Comparison of ENCODE assay signal across 8 mouse cellular contexts in the genomic region with DNA sequence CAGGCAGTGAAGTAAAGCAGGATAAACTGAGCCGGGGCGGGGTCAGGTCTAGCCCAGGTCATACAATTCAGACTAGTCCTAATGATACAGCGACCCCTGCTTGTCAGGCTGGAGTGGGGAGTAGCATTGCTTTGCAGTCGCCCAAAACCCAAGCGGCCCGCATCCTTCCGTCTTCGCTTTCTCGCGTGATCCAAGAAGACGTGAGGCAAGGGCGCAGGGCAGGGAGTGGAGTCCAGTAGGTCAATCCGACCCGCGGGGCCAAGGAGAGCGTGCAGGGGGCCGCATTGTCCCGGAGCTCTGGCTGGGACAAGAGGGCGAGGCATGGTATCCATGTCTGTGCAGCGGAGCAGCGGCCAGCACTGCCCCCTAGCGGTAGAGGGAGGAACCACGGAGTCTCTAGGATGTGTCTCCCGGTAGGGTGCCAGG. TPM values are rescaled to one million over a fixed set of nuclear protein-coding genes. Genes with fewer than 3 reads are reported as not detected.
DNase-seq lines count a peak whose midpoint lies in the region; ATAC-seq and TF ChIP-seq lines count a peak whose summit lies in the region.

No protein-coding gene starts in this region.

- under 1% methylated on average over 24 of the region's 24 CpGs for WGBS in hindbrain, embryonic 12.5 days

- no peaks in the 10 kb centered on the region for H3K9me3 ChIP-seq in hindbrain, embryonic 12.5 days (replicated peaks)

- CTCF ChIA-PET in Patski (lab: Charles Lee) = interaction anchor here (0.5 to 5.6 kb wide), 16 partner anchors 10 to 83 kb away, joined by 3 to 38 read pairs (median 3); a partner anchor contains a TSS

- H3K4me1 ChIP-seq in hindbrain, embryonic 12.5 days = peaks cover 9% of the 10 kb centered on the region; the same call in 1 of the 2 replicates

- no peak for TF ChIP-seq CTCF in Patski (IDR thresholded peaks at IDR 0.05)

- peak overlapping the region; percentile 46 for H3K4me3 ChIP-seq in hindbrain, embryonic 12.5 days

- peak; percentile 70 for ATAC-seq in Patski
- peak; percentile 88 for ATAC-seq in hindbrain, embryonic 12.5 days (ENCODE audit: low FRiP score)

- peak overlapping the region; percentile 61 for H3K4me2 ChIP-seq in hindbrain, embryonic 12.5 days (replicated peaks)

- H3K27ac ChIP-seq in hindbrain, embryonic 12.5 days = peak overlapping the region; percentile 64; the same call in 1 of the 2 replicates

- in situ Hi-C loops in Patski (cut with MboI; ENCODE audit: low pct_unique_long_range_greater_than_20kb) = loop anchor here (5.0 kb wide), 1 partner anchor 55 kb away; no protein-coding TSS in a partner anchor

- no peaks in the 10 kb centered on the region for H3K36me3 ChIP-seq in hindbrain, embryonic 12.5 days

- POLR2A ChIA-PET in Patski (lab: Charles Lee) = no interaction called here

- H3K9ac ChIP-seq in hindbrain, embryonic 12.5 days = peak overlapping the region; percentile 62

- peak; percentile 61 for DNase-seq in Patski (ENCODE audit: low read depth, low spot score)
- peak; percentile 96 to 99 for DNase-seq in cerebellum, postnatal 10 days
- peak; percentile 77 to 86 for DNase-seq in frontal cortex, postnatal 10 days (ENCODE audit: low spot score in 2 of 2)
- DNase-seq in layer of hippocampus, postnatal 14 days (ENCODE audit: low spot score in 2 of 2) = peak; percentile 89 to 94
- DNase-seq in lung, postnatal 10 days = peak; percentile 95
- DNase-seq in ovary, postnatal 14 days (ENCODE audit: low spot score) = peak; percentile 95
- peak; percentile 86 to 95 for DNase-seq in thymus, postnatal 10 days (ENCODE audit: low spot score in 2 of 2)

- H3K27me3 ChIP-seq in Patski = no peaks in the 10 kb centered on the region
- no peaks in the 10 kb centered on the region for H3K27me3 ChIP-seq in hindbrain, embryonic 12.5 days

RNA-seq across cellular contexts. Expression of a gene that starts 13.3 kb away (rescaled TPM):
- polyA plus RNA-seq in Patski (2021) = 9.9 TPM
- 10.0 and 11.2 TPM in 2 replicates for polyA plus RNA-seq in hindbrain, embryonic 12.5 days (2016; fragmentation: Nextera tagmentation; extraction: Ambion mirVana)
- total RNA-seq in layer of hippocampus, postnatal 14 days (2021) = 10 to 100 TPM in 1 of 2 experiments, 1 to 10 TPM in 1; 9.6 to 10.1 TPM

RNA-seq across cellular contexts. Expression of a gene that starts 47.0 kb away (rescaled TPM):
- polyA plus RNA-seq in Patski (2021) = 30.9 TPM
- 8.8 and 10.0 TPM in 2 replicates for polyA plus RNA-seq in hindbrain, embryonic 12.5 days (2016; fragmentation: Nextera tagmentation; extraction: Ambion mirVana)
- total RNA-seq in layer of hippocampus, postnatal 14 days (2021) = 10 to 100 TPM; 17.6 to 19.2 TPM

Comparison
In these comparisons a context has a peak if more than half of its experiments do, and no peak if none do; other contexts are left out.
1. Peak in every context shown above with its lines: DNase-seq, ATAC-seq, H3K4me3 ChIP-seq and H3K27ac ChIP-seq.